Mouse (Mus musculus) heart, postnatal 4 days (tissue): Measurements from ENCODE around the gene Ass1. TPM values are rescaled to one million over a fixed set of nuclear protein-coding genes. Genes with fewer than 3 reads are reported as not detected.
"Not testable (repeated sequence)": the region's sequence is repeated elsewhere in the genome, so short reads cannot be mapped to it uniquely, and the experiment has no call there.

Source experiments
- DNase-seq: peaks from one replicate; pipeline ENCODE4 v3.0.0; 2021
- total RNA-seq, 2 experiments: library from RNA; stranded (reverse); gene quantifications; 2 replicates each; pipeline ENCODE4 v1.2.3; 2021

Gene Ass1
- total RNA-seq, 2 experiments from 2014 or later = 4.9 to 6.6 TPM

DNA sequence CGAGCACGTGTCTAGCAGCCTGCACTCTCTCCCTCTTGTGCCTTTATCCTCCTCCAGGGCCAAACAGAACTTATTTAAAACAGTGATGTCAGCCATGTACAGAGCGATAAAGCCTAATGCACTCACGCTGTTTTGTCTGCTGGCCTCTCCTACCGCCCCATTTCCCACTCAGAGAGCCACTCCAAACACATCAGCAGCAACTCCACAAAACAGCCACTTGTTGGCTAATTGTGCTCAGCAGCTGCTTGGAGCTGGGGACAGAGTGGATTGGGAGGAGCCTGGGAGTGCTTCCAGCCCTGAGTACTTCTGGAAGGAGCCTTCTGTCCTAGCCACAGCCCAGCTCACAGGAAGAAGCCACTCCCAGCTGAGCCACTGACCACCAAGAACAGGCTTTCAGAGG is 67.0 kb downstream of the Ass1 start:
- DNase-seq = peak; percentile 67

DNA sequence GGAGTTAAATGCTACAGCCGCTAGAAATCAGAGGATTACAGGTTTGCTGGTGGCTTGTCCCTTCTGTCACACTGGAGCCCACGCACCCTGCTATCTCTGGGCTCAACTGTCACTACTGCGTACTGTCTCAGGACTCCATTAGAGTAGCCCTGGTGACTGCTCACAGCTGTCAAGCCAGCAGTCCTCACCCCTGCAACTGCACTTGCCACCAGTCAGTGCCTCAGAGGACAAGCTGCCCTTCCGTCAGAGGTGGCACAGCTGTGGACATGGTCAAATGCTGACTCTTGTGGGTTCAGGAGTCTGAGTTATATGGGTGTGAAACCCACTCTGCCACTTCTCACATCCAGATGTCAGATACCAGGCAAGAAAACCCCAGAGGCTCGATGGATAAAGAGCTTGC is 68.7 kb downstream of the Ass1 start:
- no peak for DNase-seq

DNA sequence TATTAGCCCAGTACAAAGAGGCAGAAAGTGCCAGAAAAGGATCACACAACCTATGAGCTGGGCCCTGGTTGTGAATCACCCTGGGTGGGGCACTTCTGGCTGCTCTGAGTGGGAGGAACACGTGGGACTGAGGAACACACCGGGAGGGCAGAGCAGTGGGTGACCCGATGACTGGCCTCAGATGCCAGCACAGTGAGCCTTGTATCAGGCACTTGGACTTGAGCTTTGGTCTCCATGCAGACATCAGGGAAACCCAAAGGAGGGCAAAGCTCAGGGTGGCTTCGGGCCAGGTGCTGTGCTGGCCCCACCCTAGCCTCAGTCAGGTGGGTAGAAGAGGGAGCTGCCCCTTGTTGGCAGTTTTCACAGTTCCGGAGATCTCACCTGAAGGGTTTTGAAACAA is 71.6 kb downstream of the Ass1 start:
- no peak for DNase-seq

DNA sequence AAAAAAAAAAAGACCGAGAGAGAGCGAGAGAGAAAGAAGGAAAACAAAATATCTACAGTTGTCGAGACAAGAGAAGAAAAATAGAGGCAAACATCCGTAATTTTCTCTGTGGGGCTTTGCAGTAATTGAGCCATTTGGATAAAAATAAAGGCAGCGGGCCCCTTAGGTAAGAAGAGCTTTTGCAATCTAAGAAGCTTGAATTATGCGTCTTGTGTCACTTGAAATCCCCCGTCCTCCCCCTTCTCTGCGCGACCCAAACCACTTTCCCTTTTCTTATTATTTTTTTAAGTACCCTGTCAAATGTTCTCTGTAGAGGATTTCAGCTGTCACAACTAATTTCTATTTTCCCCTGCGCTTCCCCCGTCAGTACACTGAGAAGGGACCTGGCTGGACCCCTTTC is 77.7 kb downstream of the Ass1 start:
- no peak for DNase-seq

DNA sequence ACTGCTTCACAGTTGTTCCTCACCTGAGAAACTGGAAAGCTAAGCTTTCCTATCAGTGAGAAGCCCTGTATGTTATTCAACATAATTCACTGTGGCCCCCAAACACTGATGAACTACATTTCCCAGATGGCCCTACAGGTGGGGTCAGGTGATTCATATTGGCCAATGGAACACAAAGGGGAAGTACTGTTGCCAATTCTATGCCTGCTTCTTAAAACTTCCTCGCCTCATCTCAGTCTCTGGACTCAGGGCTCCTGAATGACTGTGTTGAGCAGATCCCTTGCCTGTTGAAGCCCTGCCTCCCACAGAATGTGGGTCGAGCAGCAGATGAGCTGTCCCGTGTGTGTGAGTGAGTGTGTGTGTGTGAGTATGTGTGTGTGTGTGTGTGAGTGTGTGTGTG is 80.5 kb downstream of the Ass1 start:
- DNase-seq = no peak

DNA sequence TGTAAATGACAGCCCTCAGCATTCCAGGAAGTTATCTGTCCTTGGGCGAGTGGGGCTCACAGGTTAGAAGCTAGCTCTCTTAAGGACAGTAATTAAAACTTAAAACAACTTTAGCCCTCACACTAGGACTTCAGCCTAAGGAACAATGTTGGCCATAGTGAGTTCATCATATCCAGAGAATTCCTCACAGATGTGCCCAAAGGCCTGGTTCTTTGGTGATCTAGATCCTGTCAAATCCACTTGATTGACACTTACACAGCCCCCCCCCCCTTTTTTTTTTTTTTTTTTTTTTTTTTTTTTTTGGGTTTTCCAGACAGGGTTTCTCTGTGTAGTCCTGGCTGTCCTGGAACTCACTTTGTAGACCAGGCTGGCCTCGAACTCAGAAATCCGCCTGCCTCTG is 81.3 kb downstream of the Ass1 start:
- DNase-seq = not testable (repeated sequence)

DNA sequence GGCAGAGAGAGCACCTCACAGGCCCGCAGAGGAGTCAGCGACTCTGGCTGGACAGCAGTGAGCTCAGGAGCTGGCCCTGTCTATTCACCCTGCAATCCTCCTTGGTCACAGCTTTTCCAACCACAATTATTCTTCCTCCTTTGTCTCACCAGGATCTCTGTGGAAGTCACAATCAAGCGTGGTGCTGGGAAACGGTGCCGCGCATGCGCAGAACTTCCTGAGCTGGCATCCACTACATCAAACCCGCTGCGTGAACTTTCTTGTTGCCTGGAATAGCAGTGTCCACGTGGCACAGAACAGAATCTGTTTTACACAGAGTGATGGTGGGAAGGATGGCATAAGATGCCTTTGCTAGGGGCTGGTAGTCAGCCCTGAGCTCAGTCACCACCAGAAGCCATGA is 82.0 kb downstream of the Ass1 start:
- DNase-seq = no peak

DNA sequence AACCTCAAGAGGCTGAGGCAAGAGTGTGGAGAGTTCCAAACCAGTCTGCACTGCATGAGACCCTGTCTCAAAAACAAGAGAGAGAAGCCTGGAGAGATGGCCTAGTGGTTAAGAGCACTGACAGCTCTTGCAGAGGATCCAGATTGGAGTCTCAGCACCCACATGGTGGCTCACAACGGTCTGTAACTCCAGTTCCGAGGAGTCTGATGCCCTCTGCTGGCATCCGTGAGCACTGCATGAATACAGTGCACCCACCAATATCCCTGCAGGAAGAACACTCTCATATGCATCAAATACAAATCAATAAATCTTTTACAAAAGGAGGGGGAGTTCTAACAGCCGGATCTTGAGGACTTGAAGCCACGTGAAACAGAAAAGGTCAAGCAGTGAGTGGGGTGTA is 84.6 kb downstream of the Ass1 start:
- no peak for DNase-seq

Other genes starting within 250 kb of the Ass1 start
- 10 to 100 TPM; 23.8 to 34.2 TPM for gene Ncs1, start 224.4 kb upstream of the Ass1 start, total RNA-seq
- 1 to 10 TPM; 1.7 to 2.9 TPM for gene Hmcn2, start 155.8 kb upstream of the Ass1 start, total RNA-seq
- 10 to 100 TPM; 38.0 to 41.5 TPM for gene Fubp3, start 102.4 kb downstream of the Ass1 start, total RNA-seq
- gene Prdm12, start 169.8 kb downstream of the Ass1 start, total RNA-seq = not detected
- gene Exosc2, start 200.5 kb downstream of the Ass1 start, total RNA-seq = 10 to 100 TPM; 21.6 to 22.9 TPM
- 10 to 100 TPM; 80.1 to 90.6 TPM for gene Abl1, start 218.2 kb downstream of the Ass1 start, total RNA-seq